Mouse (Mus musculus) ES-E14 (cell line): ENCODE data around the gene Dnm1. TPM values are rescaled to one million over a fixed set of nuclear protein-coding genes. Genes with fewer than 3 reads are reported as not detected.

Source experiments
- DNase-seq: peaks from one replicate; pipeline ENCODE4 v3.0.0-alpha.2; 2013; ENCODE audit warnings: low read depth, low spot score
- H3K27ac ChIP-seq: 2 replicates; pipeline ENCODE4 v1.5.1; 2012; ENCODE audit warnings: low read depth, mild to moderate bottlenecking, low read length, moderate library complexity, mixed read lengths; ENCODE audit not compliant: poor library complexity, insufficient read depth, severe bottlenecking
- H3K36me3 ChIP-seq: 2 replicates; pipeline ENCODE4 v1.6.1; 2012; ENCODE audit warnings: mild to moderate bottlenecking, low read length, moderate library complexity, mixed read lengths; ENCODE audit not compliant: control insufficient read depth, poor library complexity, insufficient read depth, severe bottlenecking
- H3K4me1 ChIP-seq, 2 experiments: fragments of 150-350 bp in 1 of 2; sonication (generic) in 1 of 2; 2 replicates each; pipeline ENCODE4 v1.6.1; 2012; ENCODE audit warnings: low read length in 2 of 2, mild to moderate bottlenecking in 1 of 2, mixed read lengths in 1 of 2; ENCODE audit not compliant: control insufficient read depth in 2 of 2, insufficient read depth in 2 of 2, poor library complexity in 1 of 2
- H3K4me3 ChIP-seq, 2 experiments: fragments of 150-350 bp in 1 of 2; sonication (generic) in 1 of 2; 2 replicates each; pipeline ENCODE4 v1.5.1; 2012; ENCODE audit warnings: low read length in 2 of 2, low read depth in 1 of 2, mild to moderate bottlenecking in 1 of 2, mixed read lengths in 1 of 2; ENCODE audit not compliant: insufficient read depth in 1 of 2, poor library complexity in 1 of 2, severe bottlenecking in 1 of 2
- H3K9ac ChIP-seq: 2 replicates; pipeline ENCODE4 v1.6.1; 2012; ENCODE audit warnings: low read depth, mild to moderate bottlenecking, low read length, mixed read lengths; ENCODE audit not compliant: poor library complexity, insufficient read depth, severe bottlenecking
- H3K9me3 ChIP-seq: fragments of 150-350 bp; sonication (generic); 2 replicates; pipeline ENCODE4 v1.6.1; 2012; ENCODE audit warnings: low read depth, mild to moderate bottlenecking, low read length; ENCODE audit not compliant: control insufficient read depth, insufficient read depth
- CHD2 ChIP-seq: IDR thresholded peaks from 2 replicates; pipeline ENCODE4 v1.6.1; 2014; ENCODE audit warnings: mild to moderate bottlenecking, low read depth, low read length, inconsistent platforms
- HCFC1 ChIP-seq: IDR thresholded peaks from 2 replicates; pipeline ENCODE4 v1.6.1; 2012; ENCODE audit warnings: low read length, inconsistent platforms, borderline replicate concordance; ENCODE audit not compliant: insufficient read depth
- MAFK ChIP-seq: IDR thresholded peaks from 2 replicates; pipeline ENCODE4 v1.6.1; 2014; ENCODE audit warnings: mild to moderate bottlenecking, low read depth, low read length, inconsistent platforms; ENCODE audit not compliant: insufficient read depth
- ZC3H11A ChIP-seq: IDR thresholded peaks from 2 replicates; pipeline ENCODE4 v1.6.1; 2012; ENCODE audit warnings: low read depth, mild to moderate bottlenecking, inconsistent platforms, low read length, borderline replicate concordance
- ZNF384 ChIP-seq: IDR thresholded peaks from 2 replicates; pipeline ENCODE4 v1.6.1; 2012; ENCODE audit warnings: low read depth, low read length, inconsistent platforms
- in situ Hi-C, 2 experiments: fragments of 600-800 bp; cut with MboI; formaldehyde crosslinking; loops; one replicate each; pipeline ENCODE4 v1.15.1; 2025; ENCODE audit warnings: low sequenced_read_pairs in 2 of 2, inconsistent platforms in 1 of 2; ENCODE audit not compliant: unreplicated experiment in 2 of 2
- total RNA-seq: library from RNA; depleted of rRNA; stranded (reverse); fragments of 300-350 nt; gene quantifications from 2 replicates; pipeline ENCODE4 v1.2.3, GENCODE M21; 2012

Gene Dnm1
- total RNA-seq, 1 experiment = 1.5 TPM

GRCm38 (mm10) chr2:32282727-32283126 lies 70.4 kb downstream of the Dnm1 start:
- DNase-seq = peak; percentile 75
- in situ Hi-C loops = no loop called here

GRCm38 (mm10) chr2:32282289-32282688 lies 70.8 kb downstream of the Dnm1 start:
- Histone ChIP-seq H3K9ac (no peak overlapping the region), H3K36me3 (peaks cover 32% of the 10 kb centered on the region), H3K4me3 (no peak overlapping the region), H3K27ac (no peak overlapping the region), H3K9me3 (no peaks in the 10 kb centered on the region), H3K4me1 (0 out of 4 replicates have a peak, but pooled peaks cover 0 to 3% of the 10 kb centered on the region in 2 experiments)
- in situ Hi-C loops = no loop called here
- DNase-seq = no peak
- TF ChIP-seq MAFK = no peak
- no peak for TF ChIP-seq ZC3H11A
- TF ChIP-seq CHD2 = no peak
- TF ChIP-seq HCFC1 = no peak
- TF ChIP-seq ZNF384 = no peak

More at GRCm38 (mm10) chr2:32282727-32283126, 70.4 kb downstream of the Dnm1 start:
- Histone ChIP-seq H3K4me3 (no peak overlapping the region), H3K27ac (no peak overlapping the region), H3K36me3 (peaks cover 30% of the 10 kb centered on the region), H3K9ac (no peak overlapping the region), H3K4me1 (0 out of 4 replicates have a peak, but pooled peaks cover 0 to 3% of the 10 kb centered on the region in 2 experiments), H3K9me3 (no peaks in the 10 kb centered on the region)
- TF ChIP-seq CHD2 (no peak), ZC3H11A (peak; percentile 14; the same call in 1 of the 2 replicates)

- H3K9ac ChIP-seq = no peak overlapping the region
- H3K4me1 ChIP-seq = no peaks in the 10 kb centered on the region
- peaks cover 17% of the 10 kb centered on the region for H3K36me3 ChIP-seq
- H3K27ac ChIP-seq = no peak overlapping the region
- in situ Hi-C loops = no loop called here
- H3K9me3 ChIP-seq = no peaks in the 10 kb centered on the region
- no peak for DNase-seq
- TF ChIP-seq CHD2 (no peak), MAFK (no peak), ZC3H11A (no peak), HCFC1 (no peak), ZNF384 (no peak)
- no peak overlapping the region for H3K4me3 ChIP-seq
Observed at GRCm38 (mm10) chr2:32275823-32276222, 77.3 kb downstream of the Dnm1 start.

GRCm38 (mm10) chr2:32260635-32261034 lies 92.5 kb downstream of the Dnm1 start:
- in situ Hi-C loops = no loop called here
- Histone ChIP-seq H3K4me1 (peaks cover 0 to 8% of the 10 kb centered on the region in 2 experiments; a peak in 1 of 4 replicates), H3K9me3 (no peaks in the 10 kb centered on the region), H3K27ac (no peak overlapping the region), H3K4me3 (no peak overlapping the region), H3K36me3 (peaks cover 18% of the 10 kb centered on the region), H3K9ac (no peak overlapping the region)
- 0 out of 2 replicates have a peak, but pooled peaks have one; percentile 4 for TF ChIP-seq ZC3H11A
- no peak for TF ChIP-seq CHD2
- peak; percentile 87 for TF ChIP-seq ZNF384
- no peak for TF ChIP-seq MAFK
- 0 out of 2 replicates have a peak, but pooled peaks have one; percentile 21 for TF ChIP-seq HCFC1
- peak; percentile 88 for DNase-seq
